Mouse (Mus musculus): ENCODE measurements around the gene Nfil3.

Gene Nfil3

GRCm38 (mm10) chr13:52930582-52930981 is 50.3 kb downstream of the Nfil3 start:
- DNase-seq (ENCODE audit: low spot score) = no peak

DNA sequence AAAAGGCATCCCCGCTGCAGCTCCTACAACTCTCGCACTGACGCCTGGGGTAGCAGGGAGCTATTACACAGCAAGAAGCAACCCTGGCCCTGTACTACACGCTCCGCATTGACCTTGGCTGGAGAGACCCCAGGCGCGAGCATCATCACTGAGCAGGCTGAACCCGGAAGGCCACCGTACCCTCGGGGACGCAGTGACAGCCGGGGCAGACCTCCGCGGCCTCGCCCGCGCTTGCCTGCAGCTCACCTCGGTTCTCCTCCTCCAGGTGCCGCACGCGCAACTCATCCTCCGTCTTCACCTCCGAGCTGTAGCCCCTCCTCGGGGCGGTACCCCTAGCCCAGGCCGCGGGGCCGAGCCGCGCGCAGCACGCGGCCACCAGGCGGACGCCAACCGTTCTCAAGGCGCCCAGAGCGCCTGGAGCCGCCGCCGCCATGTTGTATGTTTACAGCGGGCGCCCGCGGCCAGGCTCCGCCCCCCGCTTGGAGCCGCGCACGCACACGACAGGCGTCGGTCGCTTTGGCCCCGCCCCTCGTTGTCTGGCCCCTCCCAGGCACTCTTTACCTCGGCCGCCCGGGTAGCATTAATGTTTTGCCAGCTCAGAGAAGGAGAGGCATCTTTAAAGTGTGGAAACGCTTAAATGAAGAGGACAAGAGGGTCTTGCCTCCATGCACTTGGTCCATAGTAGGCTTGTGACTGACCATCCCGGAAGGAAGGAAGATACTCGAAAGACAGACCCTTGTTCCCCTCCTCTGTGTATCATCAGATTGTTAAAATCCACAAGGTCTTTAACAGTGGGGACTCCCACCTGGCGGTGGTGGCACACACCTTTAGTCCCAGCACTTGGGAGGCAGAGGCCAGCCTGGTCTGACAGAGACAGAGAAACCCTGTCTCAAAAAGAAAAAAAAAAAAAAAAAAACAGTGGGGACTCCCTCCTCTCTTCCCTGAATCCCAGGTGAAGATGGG is 51.4 kb downstream of the Nfil3 start, which contains the start of gene Auh:
TSS of gene Auh (minus strand) at position 473 of the 963 bp plus-strand sequence.
- DNase-seq (ENCODE audit: low spot score) = peak; percentile 96

DNA sequence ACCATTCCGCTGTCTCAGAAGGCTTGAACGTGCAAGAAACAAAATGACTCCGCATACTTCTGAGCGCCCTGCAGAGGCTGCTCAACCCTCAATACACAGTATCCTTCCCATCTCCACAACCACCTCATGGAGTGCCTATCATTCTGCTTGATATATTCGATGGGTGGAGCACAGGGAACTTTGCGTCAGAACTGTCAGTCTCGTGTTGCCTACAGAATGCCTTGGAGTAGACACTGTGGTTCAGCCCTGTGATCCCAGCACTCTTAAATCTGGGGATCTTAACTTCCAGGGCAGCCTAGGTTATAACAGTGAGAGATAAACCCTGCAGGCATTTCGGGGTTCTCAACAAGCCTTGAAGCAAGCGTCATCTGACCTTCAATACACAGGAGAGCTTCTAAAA is 52.5 kb downstream of the Nfil3 start:
- DNase-seq (ENCODE audit: low spot score) = no peak

GRCm38 (mm10) chr13:52924457-52924856 is 56.4 kb downstream of the Nfil3 start:
- DNase-seq (ENCODE audit: low spot score) = no peak

DNA sequence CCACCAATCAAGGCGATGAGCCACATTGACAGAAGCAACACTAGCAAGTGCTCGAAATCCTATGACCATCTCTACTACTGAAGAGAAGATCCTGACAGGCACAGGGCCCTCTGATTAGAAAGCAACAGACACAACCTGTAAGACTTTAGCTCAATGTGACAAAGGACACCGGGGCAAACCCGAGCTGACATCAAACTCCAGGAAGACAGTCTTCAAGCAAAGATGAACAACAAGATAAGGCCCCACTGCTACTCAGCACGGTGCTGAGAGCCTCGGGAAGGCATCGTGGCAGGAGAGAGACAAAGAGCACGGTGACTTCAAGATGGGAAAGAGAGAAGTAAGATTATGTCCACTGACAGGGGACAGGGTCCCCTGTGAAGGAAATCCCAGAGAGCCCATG is 58.9 kb downstream of the Nfil3 start:
- DNase-seq (ENCODE audit: low spot score) = no peak

- DNase-seq (ENCODE audit: low spot score) = no peak
Observed at GRCm38 (mm10) chr13:52921065-52921825, 59.6 kb downstream of the Nfil3 start.

DNA sequence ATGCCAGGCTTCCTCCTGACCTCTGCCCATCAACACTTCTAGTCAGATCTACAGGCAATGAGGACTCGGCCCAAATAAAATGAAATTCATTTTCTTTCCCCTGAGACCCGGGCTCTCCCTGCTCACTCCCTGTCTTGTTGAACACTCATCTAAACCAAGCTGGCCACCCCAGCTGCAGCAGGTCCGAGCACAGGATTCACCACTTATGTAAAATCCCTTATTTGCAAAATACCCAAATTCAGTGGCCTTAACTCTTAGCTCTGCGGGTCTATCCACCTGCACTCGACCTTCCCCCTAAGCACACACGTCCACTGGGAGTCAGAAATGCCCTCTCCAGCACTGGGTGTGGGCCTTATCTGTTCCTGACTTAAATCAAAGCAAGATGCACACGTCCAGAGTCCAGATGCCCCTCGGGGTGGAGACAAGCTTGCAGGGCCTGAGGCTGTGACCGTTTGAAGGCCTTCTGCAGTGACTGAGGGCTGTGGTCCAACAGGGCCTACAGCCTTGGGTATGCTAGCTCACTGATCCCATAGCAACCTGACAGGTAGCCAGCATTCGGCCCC is 61.0 kb downstream of the Nfil3 start:
- DNase-seq (ENCODE audit: low spot score) = no peak

DNA sequence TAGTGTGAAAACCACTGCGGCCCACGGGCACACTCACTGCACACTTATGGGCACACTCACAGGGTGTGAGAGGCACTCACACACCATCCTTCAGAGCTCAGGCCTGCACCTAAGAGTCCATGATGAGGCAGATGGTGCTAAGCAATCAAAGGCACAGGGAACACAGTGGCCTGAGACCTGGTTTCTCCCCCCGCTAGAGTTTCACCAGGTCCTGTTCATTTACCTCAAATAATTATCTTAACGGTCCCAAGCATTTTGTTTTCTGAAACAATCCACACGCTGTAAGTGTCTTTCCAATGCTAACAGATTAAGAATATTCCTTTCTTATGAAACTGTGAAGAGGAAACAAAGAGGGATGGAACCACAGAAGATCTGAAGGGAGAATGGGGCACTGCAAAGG is 62.5 kb downstream of the Nfil3 start:
- no peak for DNase-seq (ENCODE audit: low spot score)

All from embryo, embryonic 10.5 days (tissue).